Mouse (Mus musculus) E14TG2a.4 (cell line): Measurements from ENCODE around the gene Auts2.
A peak's percentile ranks its signal among the peaks of the same experiment; 100 is the strongest.

Experiments
- CTCF ChIP-seq: conservative IDR thresholded peaks from 2 replicates; pipeline ENCODE4 v1.5.1; 2014; ENCODE audit warnings: low read length
- NANOG ChIP-seq: IDR thresholded peaks from 2 replicates; pipeline ENCODE4 v1.6.1; 2014; ENCODE audit warnings: borderline replicate concordance, low read length, mixed read lengths
- POU5F1 ChIP-seq: IDR thresholded peaks from 2 replicates; pipeline ENCODE4 v1.6.1; 2014; ENCODE audit warnings: low read length, borderline replicate concordance

DNA sequence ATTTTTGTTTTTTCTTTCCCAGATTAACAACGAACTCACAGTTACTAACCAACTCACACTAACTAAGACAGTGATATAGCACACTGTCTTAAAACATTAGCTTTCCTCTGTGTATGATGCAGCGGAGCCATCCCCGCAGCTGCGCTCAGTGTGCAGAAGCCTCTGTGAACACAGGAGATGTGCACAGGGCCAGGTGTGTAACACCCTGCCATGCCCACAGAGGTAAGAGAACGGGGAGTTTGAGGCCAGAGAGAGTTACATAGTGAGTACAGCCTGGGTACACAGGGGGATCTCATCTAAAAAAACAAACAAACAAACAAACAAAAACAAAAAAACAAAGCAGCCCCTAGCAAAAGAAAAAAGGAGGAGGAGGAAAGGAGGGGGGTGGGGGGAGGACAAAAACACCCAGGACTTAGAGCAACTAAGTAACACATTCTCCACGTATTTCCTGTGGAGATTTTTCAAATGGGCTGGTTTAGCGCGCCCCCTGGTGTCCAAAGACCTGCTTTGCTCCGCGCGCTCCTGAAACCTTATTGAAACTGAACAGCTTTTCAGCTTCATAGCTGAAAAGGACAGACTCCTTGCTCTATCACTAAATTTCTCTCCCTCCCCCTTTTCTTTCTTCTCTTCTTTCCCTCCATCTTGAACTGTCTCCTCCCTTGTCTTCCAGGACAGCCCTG is 1115.3 kb downstream of the Auts2 start:
- TF ChIP-seq CTCF, result peak; percentile 81
- TF ChIP-seq POU5F1, result no peak
- TF ChIP-seq NANOG, result no peak
